Mouse (Mus musculus): ENCODE results near the gene Ints4. TPM values are rescaled to one million over a fixed set of nuclear protein-coding genes. Genes with fewer than 3 reads are reported as not detected.

Gene Ints4
- polyA plus RNA-seq, 1 experiment from 2014 or later, result 34.0 TPM

DNA sequence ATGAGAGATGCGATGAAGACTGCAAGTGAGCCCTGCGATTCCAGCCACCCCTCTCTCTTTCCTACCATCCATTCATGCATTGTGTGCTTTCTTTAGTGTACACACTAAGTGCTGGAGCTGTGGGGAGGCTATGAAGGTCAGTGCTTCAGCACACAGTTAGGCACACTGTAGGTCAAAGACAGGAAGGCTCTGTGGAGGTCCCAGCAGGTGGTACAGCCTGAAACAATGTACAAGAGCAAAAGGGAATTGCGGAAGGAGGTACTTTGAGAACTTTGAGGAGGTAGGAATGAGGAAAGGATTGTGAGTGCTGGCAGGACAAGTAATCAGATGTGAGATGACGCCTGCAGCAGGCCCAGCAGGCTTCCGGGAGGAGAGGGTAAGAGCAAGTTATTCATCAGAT lies 54.8 kb downstream of the Ints4 start:
- Histone ChIP-seq H3K9me3 (ENCODE audit: control insufficient read depth, low read length) (no peaks in the 10 kb centered on the region), H3K4me2 (ENCODE audit: low read length) (no peak overlapping the region), H3K27ac (replicated peaks in 1 of 2; ENCODE audit: control insufficient read depth in 1 of 2, insufficient read depth in 1 of 2, low read depth in 2 of 2, low read length in 2 of 2) (no peak overlapping the region), H3K4me3 (ENCODE audit: control insufficient read depth in 1 of 2, insufficient read depth in 1 of 2, low read depth in 1 of 2, low read length in 2 of 2) (no peak overlapping the region), H3K36me3 (ENCODE audit: control insufficient read depth, insufficient read depth, low read length) (peaks cover 93% of the 10 kb centered on the region), H3K27me3 (ENCODE audit: control insufficient read depth, insufficient read depth, low read length) (no peaks in the 10 kb centered on the region), H3K4me1 (ENCODE audit: control insufficient read depth in 2 of 2, insufficient read depth in 2 of 2, low read length in 2 of 2) (no peaks in the 10 kb centered on the region), H3K9ac (ENCODE audit: low read length) (no peak overlapping the region)
- 91% methylated on average over 5 of the region's 5 CpGs for WGBS
- no peak for ATAC-seq (ENCODE audit: insufficient number of reproducible peaks, insufficient read depth, low FRiP score, low read depth)

- no peak for ATAC-seq (ENCODE audit: insufficient number of reproducible peaks, insufficient read depth, low FRiP score, low read depth)
- 96% methylated on average over 5 of the region's 5 CpGs for WGBS
- no peaks in the 10 kb centered on the region for H3K27me3 ChIP-seq (ENCODE audit: control insufficient read depth, insufficient read depth, low read length)
- H3K9ac ChIP-seq (ENCODE audit: low read length), result no peak overlapping the region
- H3K4me2 ChIP-seq (ENCODE audit: low read length), result no peak overlapping the region
- no peak overlapping the region for H3K4me3 ChIP-seq (ENCODE audit: control insufficient read depth in 1 of 2, insufficient read depth in 1 of 2, low read depth in 1 of 2, low read length in 2 of 2)
- H3K4me1 ChIP-seq (ENCODE audit: control insufficient read depth in 2 of 2, insufficient read depth in 2 of 2, low read length in 2 of 2), result no peaks in the 10 kb centered on the region
- no peak overlapping the region for H3K27ac ChIP-seq (replicated peaks in 1 of 2; ENCODE audit: control insufficient read depth in 1 of 2, insufficient read depth in 1 of 2, low read depth in 2 of 2, low read length in 2 of 2)
- H3K9me3 ChIP-seq (ENCODE audit: control insufficient read depth, low read length), result no peaks in the 10 kb centered on the region
- peaks cover 95% of the 10 kb centered on the region for H3K36me3 ChIP-seq (ENCODE audit: control insufficient read depth, insufficient read depth, low read length)
Observed at GRCm38 (mm10) chr7:97536571-97536970, 55.8 kb downstream of the Ints4 start.

GRCm38 (mm10) chr7:97546462-97546861 lies 65.7 kb downstream of the Ints4 start:
- WGBS, result 70% methylated on average over 2 of the region's 2 CpGs
- no peaks in the 10 kb centered on the region for H3K27me3 ChIP-seq (ENCODE audit: control insufficient read depth, insufficient read depth, low read length)
- ATAC-seq (ENCODE audit: insufficient number of reproducible peaks, insufficient read depth, low FRiP score, low read depth), result no peak
- no peaks in the 10 kb centered on the region for H3K9me3 ChIP-seq (ENCODE audit: control insufficient read depth, low read length)
- H3K27ac ChIP-seq (replicated peaks in 1 of 2; ENCODE audit: control insufficient read depth in 1 of 2, insufficient read depth in 1 of 2, low read depth in 2 of 2, low read length in 2 of 2), result no peak overlapping the region
- H3K4me3 ChIP-seq (ENCODE audit: control insufficient read depth in 1 of 2, insufficient read depth in 1 of 2, low read depth in 1 of 2, low read length in 2 of 2), result no peak overlapping the region
- no peaks in the 10 kb centered on the region for H3K4me1 ChIP-seq (ENCODE audit: control insufficient read depth in 2 of 2, insufficient read depth in 2 of 2, low read length in 2 of 2)
- peaks cover 30% of the 10 kb centered on the region for H3K36me3 ChIP-seq (ENCODE audit: control insufficient read depth, insufficient read depth, low read length)
- H3K9ac ChIP-seq (ENCODE audit: low read length), result no peak overlapping the region
- no peak overlapping the region for H3K4me2 ChIP-seq (ENCODE audit: low read length)

GRCm38 (mm10) chr7:97549301-97549700 lies 68.5 kb downstream of the Ints4 start:
- Histone ChIP-seq H3K27ac (replicated peaks in 1 of 2; ENCODE audit: control insufficient read depth in 1 of 2, insufficient read depth in 1 of 2, low read depth in 2 of 2, low read length in 2 of 2) (no peak overlapping the region), H3K4me2 (ENCODE audit: low read length) (no peak overlapping the region), H3K9ac (ENCODE audit: low read length) (no peak overlapping the region), H3K36me3 (ENCODE audit: control insufficient read depth, insufficient read depth, low read length) (peaks cover 6% of the 10 kb centered on the region; the same call in 1 of the 2 replicates), H3K9me3 (ENCODE audit: control insufficient read depth, low read length) (no peaks in the 10 kb centered on the region), H3K27me3 (ENCODE audit: control insufficient read depth, insufficient read depth, low read length) (no peaks in the 10 kb centered on the region), H3K4me3 (ENCODE audit: control insufficient read depth in 1 of 2, insufficient read depth in 1 of 2, low read depth in 1 of 2, low read length in 2 of 2) (no peak overlapping the region), H3K4me1 (ENCODE audit: control insufficient read depth in 2 of 2, insufficient read depth in 2 of 2, low read length in 2 of 2) (no peaks in the 10 kb centered on the region)
- ATAC-seq (ENCODE audit: insufficient number of reproducible peaks, insufficient read depth, low FRiP score, low read depth), result no peak
- WGBS, result 89% methylated on average over 10 of the region's 10 CpGs

- no peak overlapping the region for H3K4me2 ChIP-seq (ENCODE audit: low read length)
- no peak overlapping the region for H3K4me3 ChIP-seq (ENCODE audit: control insufficient read depth in 1 of 2, insufficient read depth in 1 of 2, low read depth in 1 of 2, low read length in 2 of 2)
- H3K9me3 ChIP-seq (ENCODE audit: control insufficient read depth, low read length), result no peaks in the 10 kb centered on the region
- H3K36me3 ChIP-seq (ENCODE audit: control insufficient read depth, insufficient read depth, low read length), result peaks cover 6% of the 10 kb centered on the region; the same call in 1 of the 2 replicates
- 75% methylated on average over 9 of the region's 9 CpGs for WGBS
- H3K9ac ChIP-seq (ENCODE audit: low read length), result no peak overlapping the region
- H3K4me1 ChIP-seq (ENCODE audit: control insufficient read depth in 2 of 2, insufficient read depth in 2 of 2, low read length in 2 of 2), result no peaks in the 10 kb centered on the region
- H3K27ac ChIP-seq (replicated peaks in 1 of 2; ENCODE audit: control insufficient read depth in 1 of 2, insufficient read depth in 1 of 2, low read depth in 2 of 2, low read length in 2 of 2), result no peak overlapping the region
- no peak for ATAC-seq (ENCODE audit: insufficient number of reproducible peaks, insufficient read depth, low FRiP score, low read depth)
- H3K27me3 ChIP-seq (ENCODE audit: control insufficient read depth, insufficient read depth, low read length), result no peaks in the 10 kb centered on the region
Observed at GRCm38 (mm10) chr7:97550673-97551072, 69.9 kb downstream of the Ints4 start.

GRCm38 (mm10) chr7:97563576-97563975 lies 82.8 kb downstream of the Ints4 start:
- Histone ChIP-seq H3K9ac (ENCODE audit: low read length) (no peak overlapping the region), H3K36me3 (ENCODE audit: control insufficient read depth, insufficient read depth, low read length) (peaks cover 4% of the 10 kb centered on the region; the same call in 1 of the 2 replicates), H3K9me3 (ENCODE audit: control insufficient read depth, low read length) (no peaks in the 10 kb centered on the region), H3K4me3 (ENCODE audit: control insufficient read depth in 1 of 2, insufficient read depth in 1 of 2, low read depth in 1 of 2, low read length in 2 of 2) (no peak overlapping the region), H3K4me1 (ENCODE audit: control insufficient read depth in 2 of 2, insufficient read depth in 2 of 2, low read length in 2 of 2) (no peaks in the 10 kb centered on the region), H3K27ac (replicated peaks in 1 of 2; ENCODE audit: control insufficient read depth in 1 of 2, insufficient read depth in 1 of 2, low read depth in 2 of 2, low read length in 2 of 2) (no peak overlapping the region), H3K4me2 (ENCODE audit: low read length) (no peak overlapping the region), H3K27me3 (ENCODE audit: control insufficient read depth, insufficient read depth, low read length) (no peaks in the 10 kb centered on the region)
- ATAC-seq (ENCODE audit: insufficient number of reproducible peaks, insufficient read depth, low FRiP score, low read depth), result no peak
- 76% methylated on average over 2 of the region's 2 CpGs for WGBS

DNA sequence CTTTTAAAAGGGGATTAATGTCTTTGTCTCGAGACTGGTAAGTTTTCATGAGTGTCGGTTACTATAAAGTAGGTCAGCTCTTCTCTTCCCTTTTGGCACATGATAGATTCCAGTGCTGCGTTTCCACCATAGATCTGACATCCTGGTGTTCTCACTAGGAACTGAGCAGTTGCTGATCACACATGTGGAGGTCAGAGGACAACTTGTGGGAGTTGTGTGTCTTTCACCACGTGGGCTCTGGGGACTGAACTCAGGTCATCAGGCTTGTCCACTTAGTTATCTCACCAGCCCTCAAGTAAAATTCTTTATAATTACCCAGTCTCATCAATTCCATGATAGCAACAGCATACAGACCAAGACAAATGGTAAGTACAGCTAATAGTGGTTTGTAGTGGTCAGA lies 88.6 kb downstream of the Ints4 start:
- Histone ChIP-seq H3K4me1 (ENCODE audit: control insufficient read depth in 2 of 2, insufficient read depth in 2 of 2, low read length in 2 of 2) (no peaks in the 10 kb centered on the region), H3K9me3 (ENCODE audit: control insufficient read depth, low read length) (no peaks in the 10 kb centered on the region), H3K27ac (replicated peaks in 1 of 2; ENCODE audit: control insufficient read depth in 1 of 2, insufficient read depth in 1 of 2, low read depth in 2 of 2, low read length in 2 of 2) (no peak overlapping the region), H3K4me3 (ENCODE audit: control insufficient read depth in 1 of 2, insufficient read depth in 1 of 2, low read depth in 1 of 2, low read length in 2 of 2) (no peak overlapping the region), H3K9ac (ENCODE audit: low read length) (no peak overlapping the region), H3K4me2 (ENCODE audit: low read length) (no peak overlapping the region), H3K36me3 (ENCODE audit: control insufficient read depth, insufficient read depth, low read length) (peaks cover 6% of the 10 kb centered on the region; the same call in 1 of the 2 replicates), H3K27me3 (ENCODE audit: control insufficient read depth, insufficient read depth, low read length) (no peaks in the 10 kb centered on the region)
- ATAC-seq (ENCODE audit: insufficient number of reproducible peaks, insufficient read depth, low FRiP score, low read depth), result no peak
- WGBS, result 70% methylated on average over 4 of the region's 4 CpGs

- H3K27ac ChIP-seq (replicated peaks in 1 of 2; ENCODE audit: control insufficient read depth in 1 of 2, insufficient read depth in 1 of 2, low read depth in 2 of 2, low read length in 2 of 2), result no peak overlapping the region
- no peak overlapping the region for H3K4me2 ChIP-seq (ENCODE audit: low read length)
- H3K9ac ChIP-seq (ENCODE audit: low read length), result no peak overlapping the region
- H3K4me1 ChIP-seq (ENCODE audit: control insufficient read depth in 2 of 2, insufficient read depth in 2 of 2, low read length in 2 of 2), result no peaks in the 10 kb centered on the region
- ATAC-seq (ENCODE audit: insufficient number of reproducible peaks, insufficient read depth, low FRiP score, low read depth), result no peak
- no peak overlapping the region for H3K4me3 ChIP-seq (ENCODE audit: control insufficient read depth in 1 of 2, insufficient read depth in 1 of 2, low read depth in 1 of 2, low read length in 2 of 2)
- 90% methylated on average over 1 of the region's 1 CpGs for whole genome bisulfite sequencing
- H3K9me3 ChIP-seq (ENCODE audit: control insufficient read depth, low read length), result no peaks in the 10 kb centered on the region
- H3K27me3 ChIP-seq (ENCODE audit: control insufficient read depth, insufficient read depth, low read length), result no peaks in the 10 kb centered on the region
- H3K36me3 ChIP-seq (ENCODE audit: control insufficient read depth, insufficient read depth, low read length), result 0 out of 2 replicates have a peak, but pooled peaks cover 6% of the 10 kb centered on the region
Observed at GRCm38 (mm10) chr7:97570389-97570788, 89.6 kb downstream of the Ints4 start.
